Mouse (Mus musculus) MEL (cell line): ENCODE measurements around the gene Col4a6. TPM values are rescaled to one million over a fixed set of nuclear protein-coding genes. Genes with fewer than 3 reads are reported as not detected.

Experiments
- DNase-seq: peaks from one replicate; pipeline ENCODE4 v3.0.0; 2011; ENCODE audit warnings: low read depth, low spot score
- H3K27ac ChIP-seq: 2 replicates; pipeline ENCODE4 v1.5.1; 2012; ENCODE audit warnings: low read depth, mild to moderate bottlenecking, control low read depth, low read length, moderate library complexity; ENCODE audit not compliant: control insufficient read depth
- H3K27me3 ChIP-seq, 2 experiments: fragments of 150-350 bp in 1 of 2; sonication (generic) in 1 of 2; 2 replicates each; pipeline ENCODE4 v1.6.1; 2012; ENCODE audit warnings: low read length in 2 of 2, mild to moderate bottlenecking in 2 of 2, improper control_type of control experiment in 1 of 2, moderate library complexity in 1 of 2; ENCODE audit not compliant: insufficient read depth in 2 of 2, control insufficient read depth in 1 of 2
- H3K36me3 ChIP-seq, 2 experiments: 2 replicates each; pipeline ENCODE4 v1.6.1; 2012 to 2014; ENCODE audit warnings: low read length in 2 of 2, improper control_type of control experiment in 1 of 2, inconsistent platforms in 1 of 2, mild to moderate bottlenecking in 1 of 2; ENCODE audit not compliant: insufficient read depth in 2 of 2, control insufficient read depth in 1 of 2
- H3K4me1 ChIP-seq, 2 experiments: fragments of 150-350 bp in 1 of 2; sonication (generic) in 1 of 2; 2 replicates each; pipeline ENCODE4 v1.6.1; 2012; ENCODE audit warnings: low read length in 2 of 2, improper control_type of control experiment in 1 of 2, mild to moderate bottlenecking in 1 of 2; ENCODE audit not compliant: insufficient read depth in 2 of 2, control insufficient read depth in 1 of 2
- H3K4me3 ChIP-seq, 2 experiments: fragments of 150-350 bp in 1 of 2; sonication (generic) in 1 of 2; 2 replicates each; pipeline ENCODE4 v1.5.1; 2012; ENCODE audit warnings: low read depth in 2 of 2, low read length in 2 of 2, mild to moderate bottlenecking in 2 of 2, moderate library complexity in 2 of 2, control low read depth in 1 of 2, improper control_type of control experiment in 1 of 2; ENCODE audit not compliant: control insufficient read depth in 1 of 2, insufficient read depth in 1 of 2
- H3K79me2 ChIP-seq: 2 replicates; pipeline ENCODE4 v1.6.1; 2012; ENCODE audit warnings: mild to moderate bottlenecking, low read length, moderate library complexity; ENCODE audit not compliant: control insufficient read depth, poor library complexity, insufficient read depth
- H3K9ac ChIP-seq: 2 replicates; pipeline ENCODE4 v1.6.1; 2012; ENCODE audit warnings: low read depth, mild to moderate bottlenecking, control low read depth, low read length, moderate library complexity; ENCODE audit not compliant: control insufficient read depth, poor library complexity, severe bottlenecking
- H3K9me3 ChIP-seq: fragments of 150-350 bp; sonication (generic); replicated peaks from 2 replicates; pipeline ENCODE4 v1.6.1; 2012; ENCODE audit warnings: mild to moderate bottlenecking, low read length, improper control_type of control experiment, moderate library complexity; ENCODE audit not compliant: insufficient read depth
- BHLHE40 ChIP-seq: IDR thresholded peaks from 2 replicates; pipeline ENCODE4 v1.6.1; 2012; ENCODE audit warnings: low read depth, mild to moderate bottlenecking, inconsistent platforms, low read length, improper control_type of control experiment, borderline replicate concordance
- CHD1 ChIP-seq: IDR thresholded peaks from 2 replicates; pipeline ENCODE4 v1.6.1; 2012; ENCODE audit warnings: low read depth, mild to moderate bottlenecking, inconsistent platforms, low read length, improper control_type of control experiment
- CHD2 ChIP-seq: IDR thresholded peaks from 2 replicates; pipeline ENCODE4 v1.6.1; 2011; ENCODE audit warnings: low read length, improper control_type of control experiment
- E2F4 ChIP-seq: IDR thresholded peaks from 2 replicates; pipeline ENCODE4 v1.6.1; 2011; ENCODE audit warnings: low read depth, low read length, improper control_type of control experiment, borderline replicate concordance
- ELF1 ChIP-seq: IDR thresholded peaks from 2 replicates; pipeline ENCODE4 v1.6.1; 2014; ENCODE audit warnings: low read depth, mild to moderate bottlenecking, inconsistent platforms, low read length, improper control_type of control experiment, moderate library complexity
- ETS1 ChIP-seq: IDR thresholded peaks from 2 replicates; pipeline ENCODE4 v1.6.1; 2012; ENCODE audit warnings: low read depth, mild to moderate bottlenecking, inconsistent platforms, low read length, improper control_type of control experiment, moderate library complexity
- GATA1 ChIP-seq: IDR thresholded peaks from 2 replicates; pipeline ENCODE4 v1.6.1; 2011; ENCODE audit warnings: low read depth, low read length, improper control_type of control experiment
- HCFC1 ChIP-seq: IDR thresholded peaks from 2 replicates; pipeline ENCODE4 v1.6.1; 2012; ENCODE audit warnings: low read depth, mild to moderate bottlenecking, inconsistent platforms, low read length, improper control_type of control experiment, moderate library complexity
- JUND ChIP-seq: IDR thresholded peaks from 2 replicates; pipeline ENCODE4 v1.6.1; 2011; ENCODE audit warnings: low read depth, mild to moderate bottlenecking, improper control_type of control experiment, low read length
- KAT2A ChIP-seq: conservative IDR thresholded peaks from 2 replicates; pipeline ENCODE4 v1.6.1; 2012; ENCODE audit warnings: low read depth, low read length, improper control_type of control experiment, inconsistent platforms
- MAFK ChIP-seq: IDR thresholded peaks from 2 replicates; pipeline ENCODE4 v1.6.1; 2011; ENCODE audit warnings: low read depth, mild to moderate bottlenecking, low read length, improper control_type of control experiment, borderline replicate concordance
- MAX ChIP-seq: IDR thresholded peaks from 2 replicates; pipeline ENCODE4 v1.6.1; 2011; ENCODE audit warnings: low read length, improper control_type of control experiment
- MAZ ChIP-seq: IDR thresholded peaks from 2 replicates; pipeline ENCODE4 v1.6.1; 2012; ENCODE audit warnings: low read depth, mild to moderate bottlenecking, inconsistent platforms, low read length, improper control_type of control experiment
- MEF2A ChIP-seq: IDR thresholded peaks from 2 replicates; pipeline ENCODE4 v1.6.1; 2014; ENCODE audit warnings: low read depth, mild to moderate bottlenecking, inconsistent platforms, low read length, improper control_type of control experiment; ENCODE audit not compliant: poor library complexity, insufficient replicate concordance, severe bottlenecking; ENCODE audit errors: extremely low read depth
- MXI1 ChIP-seq: IDR thresholded peaks from 2 replicates; pipeline ENCODE4 v1.6.1; 2011; ENCODE audit warnings: mild to moderate bottlenecking, low read depth, low read length, improper control_type of control experiment
- MYB ChIP-seq: IDR thresholded peaks from 2 replicates; pipeline ENCODE4 v1.6.1; 2011; ENCODE audit warnings: mild to moderate bottlenecking, low read depth, low read length, improper control_type of control experiment
- NRF1 ChIP-seq: IDR thresholded peaks from 2 replicates; pipeline ENCODE4 v1.6.1; 2014; ENCODE audit warnings: low read depth, mild to moderate bottlenecking, inconsistent platforms, low read length, improper control_type of control experiment, moderate library complexity; ENCODE audit not compliant: poor library complexity, insufficient read depth, severe bottlenecking
- POLR2AphosphoS2 ChIP-seq: IDR thresholded peaks from 2 replicates; pipeline ENCODE4 v1.6.1; 2011; ENCODE audit warnings: low read length, improper control_type of control experiment
- POLR2AphosphoS5 ChIP-seq: IDR thresholded peaks from 2 replicates; pipeline ENCODE4 v1.6.1; 2012; ENCODE audit warnings: low read depth, borderline replicate concordance, mild to moderate bottlenecking, inconsistent platforms, low read length, moderate library complexity, mixed read lengths
- SIN3A ChIP-seq: IDR thresholded peaks from 2 replicates; pipeline ENCODE4 v1.6.1; 2012; ENCODE audit warnings: low read length, improper control_type of control experiment, inconsistent platforms
- SMC3 ChIP-seq: IDR thresholded peaks from 2 replicates; pipeline ENCODE4 v1.6.1; 2011; ENCODE audit warnings: low read depth, low read length, improper control_type of control experiment
- TAL1 ChIP-seq: IDR thresholded peaks from 2 replicates; pipeline ENCODE4 v1.6.1; 2012; ENCODE audit warnings: mild to moderate bottlenecking, inconsistent platforms, low read length, moderate library complexity, mixed read lengths
- TBP ChIP-seq: IDR thresholded peaks from 2 replicates; pipeline ENCODE4 v1.8.0; 2011; ENCODE audit warnings: low read depth, low read length, improper control_type of control experiment
- TCF12 ChIP-seq: IDR thresholded peaks from 2 replicates; pipeline ENCODE4 v1.6.1; 2014; ENCODE audit warnings: low read depth, mild to moderate bottlenecking, inconsistent platforms, low read length, improper control_type of control experiment, moderate library complexity
- UBTF ChIP-seq: IDR thresholded peaks from 2 replicates; pipeline ENCODE4 v1.6.1; 2012; ENCODE audit warnings: low read depth, mild to moderate bottlenecking, inconsistent platforms, low read length, improper control_type of control experiment, moderate library complexity, borderline replicate concordance; ENCODE audit not compliant: insufficient read depth
- USF1 ChIP-seq: IDR thresholded peaks from 2 replicates; pipeline ENCODE4 v1.6.1; 2014; ENCODE audit warnings: low read depth, mild to moderate bottlenecking, inconsistent platforms, low read length, improper control_type of control experiment, moderate library complexity
- USF2 ChIP-seq, 2 experiments: IDR thresholded peaks; 2 replicates each; pipeline ENCODE4 v1.6.1; 2011 to 2012; ENCODE audit warnings: improper control_type of control experiment in 2 of 2, low read length in 2 of 2, borderline replicate concordance in 1 of 2, inconsistent platforms in 1 of 2, low read depth in 1 of 2, mild to moderate bottlenecking in 1 of 2; ENCODE audit not compliant: insufficient read depth in 1 of 2
- ZC3H11A ChIP-seq: IDR thresholded peaks from 2 replicates; pipeline ENCODE4 v1.6.1; 2012; ENCODE audit warnings: low read depth, mild to moderate bottlenecking, inconsistent platforms, low read length, improper control_type of control experiment
- ZKSCAN1 ChIP-seq: IDR thresholded peaks from 2 replicates; pipeline ENCODE4 v1.6.1; 2012; ENCODE audit warnings: low read depth, mild to moderate bottlenecking, inconsistent platforms, low read length, improper control_type of control experiment, moderate library complexity
- ZMIZ1 ChIP-seq: IDR thresholded peaks from 2 replicates; pipeline ENCODE4 v1.6.1; 2012; ENCODE audit warnings: low read depth, mild to moderate bottlenecking, inconsistent platforms, low read length, improper control_type of control experiment, moderate library complexity
- ZNF384 ChIP-seq: IDR thresholded peaks from 2 replicates; pipeline ENCODE4 v1.6.1; 2012; ENCODE audit warnings: low read depth, mild to moderate bottlenecking, inconsistent platforms, low read length, improper control_type of control experiment
- polyA plus RNA-seq, 2 experiments: library from polyadenylated mRNA; stranded (reverse) in 1 of 2; unstranded in 1 of 2; fragments of >175 nt in 1 of 2; fragments of >200 nt in 1 of 2; gene quantifications; 2 replicates each; pipeline versions ENCODE4 v1.2.1 to v1.2.4; 2012; ENCODE audit warnings: low replicate concordance in 2 of 2, low read depth in 1 of 2; ENCODE audit not compliant: insufficient read length in 2 of 2, insufficient read depth in 1 of 2, missing spikeins in 1 of 2
- total RNA-seq: library from RNA; depleted of rRNA; stranded (reverse); fragments of 300-350 nt; gene quantifications from 2 replicates; pipeline ENCODE4 v1.2.3, GENCODE M21; 2012

The Col4a6 gene
- total and polyA plus RNA-seq, 3 experiments, result not detected

DNA sequence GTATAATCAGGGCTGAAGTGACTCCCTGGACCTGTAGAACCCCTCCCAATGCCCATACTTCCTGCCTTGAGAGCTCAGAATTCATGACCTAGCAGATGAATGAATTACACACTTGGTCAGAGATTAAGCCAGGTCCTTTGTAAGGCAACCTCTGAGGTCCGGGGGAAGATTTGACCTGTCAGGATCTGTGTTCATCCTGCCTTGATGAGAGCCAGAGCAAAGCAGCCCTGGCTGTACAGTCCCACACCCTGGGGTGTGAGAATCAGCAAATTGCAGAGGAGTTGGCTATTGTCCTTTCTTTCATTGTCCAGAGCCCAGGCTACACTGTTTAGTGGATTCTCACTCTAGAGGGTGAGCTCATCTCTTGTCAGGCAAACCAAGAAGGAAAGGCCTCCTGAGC, 207.9 kb downstream of the Col4a6 start:
- H3K27me3 ChIP-seq, result no peaks in the 10 kb centered on the region
- no peaks in the 10 kb centered on the region for H3K9me3 ChIP-seq
- no peak overlapping the region for H3K27ac ChIP-seq

DNA sequence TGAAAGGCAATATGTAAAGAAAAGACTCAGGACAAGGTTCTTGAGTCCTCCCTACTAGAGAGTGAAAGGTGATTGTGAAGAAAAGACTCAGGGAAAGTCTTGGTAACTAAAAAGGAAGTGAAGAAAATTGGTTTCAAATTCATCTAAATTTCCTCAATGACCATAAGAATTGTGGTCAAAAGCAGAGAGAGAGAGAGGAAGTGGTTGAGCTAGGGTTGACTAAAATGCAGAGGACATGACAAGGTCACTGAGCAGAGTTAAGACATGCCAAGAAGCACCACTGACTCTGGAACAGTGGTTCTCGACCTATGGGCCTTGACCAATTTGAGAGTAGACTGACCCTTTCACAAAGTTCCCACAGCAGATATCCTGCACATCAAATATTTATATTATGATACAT, 224.2 kb downstream of the Col4a6 start:
- no peak overlapping the region for H3K27ac ChIP-seq
- H3K9ac ChIP-seq, result no peak overlapping the region
- no peak overlapping the region for H3K4me3 ChIP-seq
- H3K36me3 ChIP-seq, result no peaks in the 10 kb centered on the region
- H3K9me3 ChIP-seq, result no peaks in the 10 kb centered on the region
- no peak for TF ChIP-seq SIN3A
- TF ChIP-seq GATA1, result no peak
- no peak for TF ChIP-seq TBP
- TF ChIP-seq TAL1, result no peak
- TF ChIP-seq SMC3, result no peak
- TF ChIP-seq HCFC1, result no peak
- TF ChIP-seq UBTF, result no peak
- no peak for TF ChIP-seq KAT2A
- TF ChIP-seq BHLHE40, result no peak
- no peak for TF ChIP-seq ZKSCAN1
- no peak for TF ChIP-seq MEF2A
- no peak for TF ChIP-seq CHD1
- TF ChIP-seq MAX, result no peak
- TF ChIP-seq E2F4, result no peak
- TF ChIP-seq ZC3H11A, result no peak
- TF ChIP-seq USF2 (IDR thresholded peaks at IDR 0.05; ENCODE audit: borderline replicate concordance in 1 of 2, insufficient read depth in 1 of 2, low read depth in 1 of 2, low read length in 2 of 2), result no peak
- TF ChIP-seq MXI1, result no peak
- H3K4me1 ChIP-seq, result no peaks in the 10 kb centered on the region
- no peaks in the 10 kb centered on the region for H3K79me2 ChIP-seq
- DNase-seq, result no peak
- H3K27me3 ChIP-seq, result no peaks in the 10 kb centered on the region

More for the DNA sequence above, 207.9 kb downstream of the Col4a6 start:
- H3K4me3 ChIP-seq, result no peak overlapping the region
- TF ChIP-seq CHD2 (no peak), SIN3A (no peak), ZKSCAN1 (no peak), ELF1 (no peak), MAX (no peak), ZMIZ1 (no peak), USF1 (no peak), POLR2AphosphoS5 (no peak), JUND (no peak), POLR2AphosphoS2 (no peak), MAFK (no peak), MEF2A (no peak), MAZ (no peak), TCF12 (no peak), NRF1 (no peak), ZNF384 (no peak), MYB (no peak), ETS1 (no peak)
- TF ChIP-seq, all 39 proteins: peak for 0
- Histone ChIP-seq H3K9ac (no peak overlapping the region), H3K4me1 (no peaks in the 10 kb centered on the region), H3K79me2 (no peaks in the 10 kb centered on the region), H3K36me3 (no peaks in the 10 kb centered on the region)
- no peak for DNase-seq
